Mouse (Mus musculus): ENCODE results near the gene Dapp1.

DNA sequence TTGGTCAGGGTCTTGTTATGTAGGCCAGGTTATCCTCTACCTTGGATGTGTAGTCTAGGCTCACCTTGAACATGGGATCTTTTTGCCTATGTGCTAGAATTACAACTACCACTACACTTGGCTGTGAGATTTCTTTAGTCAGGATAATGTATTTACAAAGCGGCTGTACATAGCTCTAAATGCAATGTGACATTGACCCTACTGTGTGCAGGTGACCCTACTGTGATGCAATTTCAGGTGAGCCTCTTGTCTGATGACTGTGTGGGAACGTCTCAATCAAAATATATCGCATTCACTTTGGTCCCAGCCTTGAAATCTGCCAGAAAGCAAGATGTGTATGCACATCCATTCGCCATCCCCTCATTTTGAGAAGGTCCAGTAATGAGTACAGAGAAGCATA, 23.0 kb downstream of the Dapp1 start:
- TF ChIP-seq CTCF (IDR thresholded peaks at IDR 0.05; ENCODE audit: low read depth, low read length) (no peak), POLR2A (IDR thresholded peaks at IDR 0.05; ENCODE audit: borderline replicate concordance, low read depth, low read length) (no peak)

All from bone marrow macrophage, adult 2 months (primary cell).